Mouse (Mus musculus): ENCODE results near the gene Tnfsfm13. TPM values are rescaled to one million over a fixed set of nuclear protein-coding genes. Genes with fewer than 3 reads are reported as not detected.
"Not testable (repeated sequence)": the region's sequence is repeated elsewhere in the genome, so short reads cannot be mapped to it uniquely, and the experiment has no call there.

Tnfsfm13 gene
- polyA plus RNA-seq, 1 experiment from 2014 or later, result 7.2 TPM

DNA sequence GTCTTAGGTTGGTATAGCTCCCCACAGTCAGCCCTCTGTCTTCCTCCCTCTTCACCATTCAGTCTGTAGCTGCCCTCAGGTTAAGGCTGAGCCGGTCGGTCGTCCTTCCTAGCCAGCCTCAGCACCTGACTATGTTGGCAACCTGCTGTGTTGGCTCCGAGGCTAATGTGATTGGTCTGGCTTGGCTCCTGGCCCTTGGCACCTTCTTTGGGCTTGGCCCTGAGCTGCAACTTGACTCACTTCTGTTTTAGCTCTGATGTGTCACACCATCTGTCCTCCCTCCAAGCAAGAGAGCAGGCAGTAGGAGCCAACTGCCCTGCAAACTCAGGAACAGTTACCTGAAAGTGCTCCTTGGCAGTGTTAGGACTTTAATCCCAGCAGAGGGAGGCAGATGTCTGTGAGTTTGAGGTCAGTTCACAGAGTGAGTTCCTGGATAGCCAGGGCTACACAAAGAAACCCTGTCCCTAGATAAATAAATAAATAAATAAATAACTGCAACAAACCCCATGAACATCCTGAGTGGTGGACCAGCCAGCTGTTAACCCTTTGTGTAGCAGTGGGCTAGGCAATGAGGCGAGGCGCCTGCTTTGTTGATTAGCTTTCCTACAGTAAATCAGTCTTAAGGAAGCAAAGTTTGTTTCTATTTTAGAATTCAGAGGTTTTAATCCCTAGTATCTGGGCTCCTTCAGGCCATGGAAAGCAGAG lies 11.0 kb upstream of the Tnfsfm13 start:
- ChIA-PET CTCF (interaction anchor here (1.0 to 1.3 kb wide), 3 partner anchors 11 to 25 kb away, joined by 3 to 5 read pairs (median 4); partner anchors contain the start of gene Senp3), POLR2A (interaction anchor here (0.6 to 1.3 kb wide), 2 partner anchors 13 to 70 kb away, joined by 7 to 8 read pairs; no protein-coding TSS in a partner anchor)
- H3K27me3 ChIP-seq, result no peaks in the 10 kb centered on the region
- no peak for DNase-seq (ENCODE audit: low read depth, low spot score)
- in situ Hi-C loops (cut with MboI; ENCODE audit: low pct_unique_long_range_greater_than_20kb), result no loop called here
- ATAC-seq, result peak; percentile 21
- no peak for TF ChIP-seq CTCF (IDR thresholded peaks at IDR 0.05)

DNA sequence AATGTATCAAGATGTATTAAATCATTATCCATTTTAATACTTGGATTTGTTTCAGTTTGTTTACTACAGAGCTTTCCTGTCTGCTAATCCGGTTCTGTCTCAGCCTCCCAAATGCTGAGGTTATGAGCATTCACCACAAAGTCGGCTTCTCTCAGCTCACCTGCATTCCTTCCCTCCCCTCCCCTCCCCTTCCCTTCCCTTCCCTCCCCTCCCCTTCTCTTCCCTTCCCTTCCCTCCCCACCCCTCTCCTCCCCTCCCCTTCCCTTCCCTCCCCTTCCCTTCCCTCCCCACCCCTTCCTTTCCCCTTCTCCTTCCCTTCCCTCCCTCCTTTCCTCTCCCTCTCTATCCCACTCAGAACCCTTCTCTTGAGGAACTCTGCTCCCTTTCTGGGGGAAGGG lies 8.7 kb upstream of the Tnfsfm13 start:
- ChIA-PET POLR2A (no interaction called here), CTCF (interaction anchor here (1.2 to 1.5 kb wide), 3 partner anchors 10 to 23 kb away, joined by 3 to 4 read pairs (median 3); partner anchors contain the start of gene Senp3)
- ATAC-seq (no peak), DNase-seq (ENCODE audit: low read depth, low spot score) (no peak)
- in situ Hi-C loops (cut with MboI; ENCODE audit: low pct_unique_long_range_greater_than_20kb), result no loop called here
- H3K27me3 ChIP-seq, result no peaks in the 10 kb centered on the region
- no peak for TF ChIP-seq CTCF (IDR thresholded peaks at IDR 0.05)

DNA sequence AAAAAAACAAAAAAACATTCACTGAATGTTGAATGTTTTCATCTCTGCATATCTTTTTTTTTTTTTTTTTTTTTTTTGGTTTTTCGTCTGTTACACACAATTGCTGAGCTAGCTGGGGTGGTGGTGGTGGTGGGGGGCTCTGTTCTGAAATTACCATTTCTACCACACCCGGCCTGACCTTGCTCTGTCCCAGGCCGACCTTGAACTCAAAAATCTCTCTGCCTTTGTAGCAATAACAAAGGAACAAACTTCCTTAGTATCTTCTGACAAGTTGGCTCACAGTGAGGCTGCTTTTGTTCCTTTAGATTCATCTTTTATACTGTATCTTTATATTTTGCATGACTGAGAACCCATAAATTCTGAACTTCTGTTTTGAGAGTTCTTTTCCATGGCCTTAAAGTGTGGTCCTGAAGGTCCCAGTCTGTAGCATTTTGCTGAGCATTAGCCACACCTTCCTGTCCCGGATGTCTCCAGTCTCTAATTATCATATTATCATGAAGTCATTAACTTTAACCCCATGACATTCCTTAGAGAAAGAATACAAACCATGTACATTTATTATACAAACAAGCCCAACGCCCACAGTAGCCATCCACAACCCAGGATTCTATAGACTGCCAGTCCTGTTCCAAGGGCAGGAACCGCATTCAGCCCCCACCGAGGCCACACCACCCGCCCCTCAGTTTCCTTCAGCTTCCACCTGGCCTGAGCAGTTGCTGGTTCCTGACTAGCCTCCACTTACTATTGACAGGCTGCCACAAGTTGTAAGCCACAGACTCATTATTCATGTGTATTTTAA lies 8.1 kb upstream of the Tnfsfm13 start:
- no peak for TF ChIP-seq CTCF (IDR thresholded peaks at IDR 0.05)
- no peaks in the 10 kb centered on the region for H3K27me3 ChIP-seq
- CTCF ChIA-PET, result interaction anchor here (1.1 to 1.5 kb wide), 2 partner anchors 10 to 13 kb away, joined by 3 read pairs; no protein-coding TSS in a partner anchor
- ATAC-seq, result no peak
- POLR2A ChIA-PET, result no interaction called here
- no peak for DNase-seq (ENCODE audit: low read depth, low spot score)
- in situ Hi-C loops (cut with MboI; ENCODE audit: low pct_unique_long_range_greater_than_20kb), result no loop called here

DNA sequence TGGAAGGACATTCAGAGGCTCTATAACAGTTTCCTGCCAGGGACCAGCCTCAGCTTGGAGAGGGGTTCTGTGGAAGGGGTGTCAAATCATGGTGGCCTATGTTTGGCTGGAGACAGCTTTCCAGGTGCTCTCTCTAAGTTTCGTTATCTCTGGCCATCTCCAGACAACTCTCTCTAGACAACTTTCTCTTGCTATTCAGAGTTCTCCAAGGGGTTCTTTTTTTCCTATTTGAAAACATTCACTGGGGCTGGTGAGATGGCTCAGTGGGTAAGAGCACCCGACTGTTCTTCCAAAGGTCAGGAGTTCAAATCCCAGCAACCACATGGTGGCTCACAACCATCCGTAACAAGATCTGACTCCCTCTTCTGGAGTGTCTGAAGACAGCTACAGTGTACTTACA lies 7.5 kb upstream of the Tnfsfm13 start:
- POLR2A ChIA-PET; in situ Hi-C loops (cut with MboI; ENCODE audit: low pct_unique_long_range_greater_than_20kb): not testable (repeated sequence)

GRCm38 (mm10) chr11:69702886-69703285 lies 7.0 kb upstream of the Tnfsfm13 start:
- DNase-seq (ENCODE audit: low read depth, low spot score); CTCF ChIA-PET; ATAC-seq; POLR2A ChIA-PET; in situ Hi-C loops (cut with MboI; ENCODE audit: low pct_unique_long_range_greater_than_20kb); H3K27me3 ChIP-seq: not testable (repeated sequence)

More for the DNA sequence above, 7.5 kb upstream of the Tnfsfm13 start:
- not testable (repeated sequence) for H3K27me3 ChIP-seq; DNase-seq (ENCODE audit: low read depth, low spot score); ATAC-seq
- CTCF ChIA-PET, result interaction anchor here (1.1 kb wide), 1 partner anchor 14 kb away, joined by 3 read pairs; no protein-coding TSS in a partner anchor

DNA sequence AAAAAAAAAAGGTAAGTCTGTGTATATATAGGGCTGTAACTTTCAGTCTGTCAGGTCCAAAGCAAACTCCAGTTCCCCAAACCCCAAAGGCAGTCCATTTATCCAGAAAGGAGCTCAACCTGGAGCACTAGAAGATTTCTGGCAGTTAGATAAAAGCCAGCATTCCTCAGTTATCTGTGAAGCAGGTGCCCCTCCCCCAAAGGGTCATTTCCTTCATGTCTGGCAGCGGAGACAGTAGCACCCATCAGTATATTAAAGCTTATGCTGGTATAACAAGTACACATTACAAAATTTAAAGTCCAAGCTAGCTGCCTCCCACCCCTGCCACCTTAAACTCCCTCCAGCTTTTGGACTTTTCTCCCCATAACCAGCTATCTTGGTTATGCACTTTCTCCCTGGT lies 3.7 kb upstream of the Tnfsfm13 start:
- no peak for TF ChIP-seq CTCF (IDR thresholded peaks at IDR 0.05)
- in situ Hi-C loops (cut with MboI; ENCODE audit: low pct_unique_long_range_greater_than_20kb), result no loop called here
- ATAC-seq (no peak), DNase-seq (ENCODE audit: low read depth, low spot score) (no peak)
- ChIA-PET POLR2A (interaction anchor here (0.7 kb wide), 1 partner anchor 24 kb away, joined by 3 read pairs; no protein-coding TSS in a partner anchor), CTCF (no interaction called here)
- no peaks in the 10 kb centered on the region for H3K27me3 ChIP-seq

DNA sequence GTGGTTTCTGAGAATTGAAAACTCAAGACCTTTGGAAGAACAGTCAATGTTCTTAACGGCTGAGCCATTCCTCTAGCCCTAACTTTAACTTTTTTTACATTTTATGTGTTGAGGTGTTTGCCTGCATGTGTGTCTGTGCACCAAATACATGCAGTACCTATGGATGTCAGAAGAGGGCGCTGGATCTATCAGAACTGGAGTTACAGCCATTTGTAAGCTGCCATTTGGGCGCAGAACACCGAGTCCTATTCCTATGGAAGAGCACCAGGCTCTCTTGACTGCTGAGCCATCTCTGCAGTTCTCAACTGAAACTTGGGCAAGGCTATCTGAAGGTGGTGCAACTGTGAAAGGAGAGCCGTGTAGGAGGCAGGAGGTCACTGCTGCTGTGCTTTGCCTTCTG lies 2.7 kb upstream of the Tnfsfm13 start:
- POLR2A ChIA-PET, result interaction anchor here (0.5 kb wide), 1 partner anchor 10 kb away, joined by 5 read pairs; no protein-coding TSS in a partner anchor
- no peak for TF ChIP-seq CTCF (IDR thresholded peaks at IDR 0.05)
- CTCF ChIA-PET, result no interaction called here
- DNase-seq (ENCODE audit: low read depth, low spot score) (no peak), ATAC-seq (no peak)
- in situ Hi-C loops (cut with MboI; ENCODE audit: low pct_unique_long_range_greater_than_20kb), result no loop called here
- H3K27me3 ChIP-seq, result no peaks in the 10 kb centered on the region

DNA sequence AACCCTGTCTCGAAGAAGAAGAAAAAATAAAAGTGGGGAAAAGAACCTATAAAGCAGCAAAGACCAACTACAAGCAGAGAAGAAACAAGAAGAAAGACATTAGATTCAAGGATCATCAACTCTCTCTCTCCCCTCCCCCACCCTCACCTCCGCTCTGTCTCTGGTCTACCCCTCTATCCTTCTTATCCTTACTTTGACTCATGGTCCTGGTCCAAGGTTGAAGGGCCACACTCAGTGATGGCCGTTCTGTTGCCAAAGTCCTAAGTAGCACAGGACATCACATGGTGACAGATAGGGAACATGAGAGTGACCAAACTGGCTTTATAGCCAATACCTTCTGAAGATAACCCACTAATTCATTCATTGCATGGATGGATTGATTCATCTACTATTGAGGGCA lies 1.5 kb upstream of the Tnfsfm13 start:
- no peak for TF ChIP-seq CTCF (IDR thresholded peaks at IDR 0.05)
- CTCF ChIA-PET, result no interaction called here
- POLR2A ChIA-PET, result no interaction called here
- ATAC-seq, result no peak
- H3K27me3 ChIP-seq, result no peaks in the 10 kb centered on the region
- in situ Hi-C loops (cut with MboI; ENCODE audit: low pct_unique_long_range_greater_than_20kb), result no loop called here
- DNase-seq (ENCODE audit: low read depth, low spot score), result no peak

DNA sequence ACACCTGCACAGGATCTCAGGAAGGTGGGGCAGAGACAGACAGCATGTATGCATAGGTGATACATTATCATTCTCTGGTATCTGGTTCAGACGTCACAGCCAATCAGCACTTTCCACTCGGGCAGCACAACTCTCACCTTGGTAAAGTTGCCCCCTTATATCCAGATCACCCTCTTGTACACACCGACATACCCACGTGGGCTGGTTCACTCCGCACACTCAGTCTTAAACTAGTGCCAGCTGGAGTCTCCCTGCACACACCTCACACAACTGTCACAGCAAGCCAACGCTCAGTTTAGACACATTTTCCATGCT lies 895 bp downstream of the Tnfsfm13 start:
- in situ Hi-C loops (cut with MboI; ENCODE audit: low pct_unique_long_range_greater_than_20kb), result no loop called here
- ATAC-seq, result no peak

GRCm38 (mm10) chr11:69693421-69693965 lies 2.4 kb downstream of the Tnfsfm13 start:
- ChIA-PET CTCF (interaction anchor here (1.1 to 1.5 kb wide), 3 partner anchors 8 to 20 kb away, joined by 3 to 4 read pairs (median 3); partner anchors contain the start of gene Tnfsf13), POLR2A (interaction anchor here (0.5 to 1.4 kb wide), 3 partner anchors 12 to 21 kb away, joined by 3 to 8 read pairs (median 3); partner anchors contain the start of gene Senp3)
- no peak for TF ChIP-seq CTCF (IDR thresholded peaks at IDR 0.05)
- no peaks in the 10 kb centered on the region for H3K27me3 ChIP-seq
- DNase-seq (ENCODE audit: low read depth, low spot score) (no peak), ATAC-seq (no peak)
- in situ Hi-C loops (cut with MboI; ENCODE audit: low pct_unique_long_range_greater_than_20kb), result no loop called here

More for the DNA sequence above, 895 bp downstream of the Tnfsfm13 start:
- no peak for TF ChIP-seq CTCF (IDR thresholded peaks at IDR 0.05)
- ChIA-PET CTCF (no interaction called here), POLR2A (interaction anchor here (1.2 kb wide), 1 partner anchor 62 kb away, joined by 3 read pairs; no protein-coding TSS in a partner anchor)
- no peaks in the 10 kb centered on the region for H3K27me3 ChIP-seq
- DNase-seq (ENCODE audit: low read depth, low spot score), result no peak
